9 mouse cellular contexts compared by ENCODE assay signal in the genomic region with DNA sequence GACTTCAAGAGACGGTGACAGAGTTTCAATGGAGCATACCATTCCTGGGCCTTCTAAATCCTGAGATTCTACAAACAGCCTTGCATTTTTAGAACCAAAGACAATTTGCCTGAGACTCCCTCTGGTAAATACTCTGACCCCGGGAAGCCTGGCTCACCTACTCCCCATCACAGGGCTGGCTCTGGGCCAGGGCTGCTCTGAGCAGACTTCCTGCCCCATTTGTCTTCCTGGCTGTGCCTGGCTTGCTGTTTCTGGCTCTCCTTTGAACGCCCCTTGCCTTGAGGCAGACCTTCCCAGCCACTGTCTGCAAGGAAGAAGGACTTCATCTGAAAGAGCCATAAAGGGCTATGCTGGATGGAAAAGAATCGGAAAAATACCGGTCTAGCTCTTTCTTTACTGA.
DNase-seq lines count a peak whose midpoint lies in the region; ATAC-seq and TF ChIP-seq lines count a peak whose summit lies in the region.
"Had no signal": no experiment of that assay in that cellular context is flagged by ENCODE, and none has a peak within 500 bp of the region (broad histone marks: within the 10 kb centered on the region; RNA-seq: fewer than 3 reads in every experiment).

No protein-coding gene starts in this region.

- no peaks in the 10 kb centered on the region for H3K27me3 ChIP-seq in heart, embryonic 13.5 days (replicated peaks)
- H3K27me3 ChIP-seq in limb, embryonic 14.5 days (ENCODE audit: control insufficient read depth, insufficient read depth, low read length), result no peaks in the 10 kb centered on the region

- H3K27ac ChIP-seq in gastrocnemius, adult 2 months, result peak overlapping the region; percentile 24; the same call in 1 of the 2 replicates
- H3K27ac ChIP-seq in heart, embryonic 13.5 days (replicated peaks), result no peak overlapping the region; the same call in 1 of the 2 replicates
- H3K27ac ChIP-seq in limb, embryonic 14.5 days (replicated peaks; ENCODE audit: low read depth, low read length), result no peak overlapping the region
- H3K27ac ChIP-seq: left cerebral cortex, adult 2 months had no signal

- WGBS in heart, embryonic 13.5 days, result 52% methylated on average over 5 of the region's 5 CpGs
- WGBS in limb, embryonic 14.5 days, result 39% methylated on average over 5 of the region's 5 CpGs

- no peak overlapping the region for H3K4me2 ChIP-seq in heart, embryonic 13.5 days
- H3K4me2 ChIP-seq in limb, embryonic 14.5 days (replicated peaks; ENCODE audit: low read depth, low read length, severe bottlenecking), result no peak overlapping the region

- H3K9ac ChIP-seq in heart, embryonic 13.5 days, result 0 out of 2 replicates have a peak overlapping the region, but pooled peaks have one; percentile 24
- 0 out of 2 replicates have a peak overlapping the region, but pooled peaks have one; percentile 25 for H3K9ac ChIP-seq in limb, embryonic 14.5 days (ENCODE audit: low read depth, low read length, severe bottlenecking)

- intact Hi-C loops in gastrocnemius, adult 2 months (cut with DNase I), result loop anchor here (5.0 kb wide), 1 partner anchor 245 kb away; no protein-coding TSS in a partner anchor

- DNase-seq in gastrocnemius, adult 2 months, result peak; percentile 53
- no peak for DNase-seq in gastrocnemius, postnatal 25 days
- peak; percentile 63 for DNase-seq in CD4-positive, CD25-positive, alpha-beta regulatory T cell, adult 2 months (ENCODE audit: low read depth, low spot score)
- no peak for DNase-seq in limb, embryonic 14.5 days (ENCODE audit: low spot score)
- no peak for DNase-seq in layer of hippocampus, postnatal 36 days
- DNase-seq in retina, embryonic 14.5 days (ENCODE audit: low spot score), result no peak

- H3K4me1 ChIP-seq in heart, embryonic 13.5 days, result peaks cover 14% of the 10 kb centered on the region
- no peaks in the 10 kb centered on the region for H3K4me1 ChIP-seq in limb, embryonic 14.5 days (ENCODE audit: control insufficient read depth, insufficient read depth, low read length)

- no peak overlapping the region for H3K4me3 ChIP-seq in gastrocnemius, adult 2 months
- H3K4me3 ChIP-seq in heart, embryonic 13.5 days, result no peak overlapping the region
- no peak overlapping the region for H3K4me3 ChIP-seq in limb, embryonic 14.5 days (replicated peaks; ENCODE audit: low read length)
- H3K4me3 ChIP-seq: left cerebral cortex, adult 2 months had no signal

- ATAC-seq in heart, embryonic 13.5 days (ENCODE audit: extremely low read depth, insufficient number of reproducible peaks, low FRiP score, low TSS enrichment), result no peak; the same call in 1 of the 2 replicates
- ATAC-seq in limb, embryonic 14.5 days (ENCODE audit: low FRiP score, low read depth), result no peak
- no peak for ATAC-seq in monocyte, adult 5-6 weeks (replicated peaks; ENCODE audit: insufficient number of reproducible peaks, low FRiP score, low TSS enrichment, poor library complexity, severe bottlenecking)

- peaks cover 46% of the 10 kb centered on the region for H3K36me3 ChIP-seq in heart, embryonic 13.5 days
- peaks cover 77% of the 10 kb centered on the region for H3K36me3 ChIP-seq in limb, embryonic 14.5 days (ENCODE audit: control insufficient read depth, insufficient read depth, low read length)

- no peak for TF ChIP-seq POLR2A in limb, embryonic 14.5 days (IDR thresholded peaks at IDR 0.05; ENCODE audit: borderline replicate concordance, extremely low read depth, insufficient read depth, insufficient read length)

- no peak for TF ChIP-seq CTCF in gastrocnemius, adult 2 months (IDR thresholded peaks at IDR 0.05)

- no peaks in the 10 kb centered on the region for H3K9me3 ChIP-seq in heart, embryonic 13.5 days
- no peaks in the 10 kb centered on the region for H3K9me3 ChIP-seq in limb, embryonic 14.5 days (ENCODE audit: control insufficient read depth, low read length)

Comparison
In these comparisons a context has a peak if more than half of its experiments do, and no peak if none do; other contexts are left out.
1. DNase-seq: peak in gastrocnemius, adult 2 months (single experiment) and CD4-positive, CD25-positive, alpha-beta regulatory T cell, adult 2 months (single experiment); none in gastrocnemius, postnatal 25 days (single experiment), limb, embryonic 14.5 days (single experiment), layer of hippocampus, postnatal 36 days (0 of 2) and retina, embryonic 14.5 days (single experiment).